Mouse (Mus musculus) neural tube, embryonic 11.5 days (tissue): ENCODE data around the gene Gnai3. TPM values are rescaled to one million over a fixed set of nuclear protein-coding genes. Genes with fewer than 3 reads are reported as not detected.

Source experiments
- ATAC-seq: fragments of 200-750 bp; cut with Nextera tagmentation; 2 replicates; pipeline ENCODE4 v1.8.0; 2017; ENCODE audit warnings: moderate number of reproducible peaks, mild to moderate bottlenecking, moderate TSS enrichment, moderate library complexity; ENCODE audit not compliant: insufficient read depth, low FRiP score, low TSS enrichment
- DNase-seq: peaks from one replicate; pipeline ENCODE4 v3.0.0-alpha.2; 2015; ENCODE audit warnings: low spot score
- H3K27ac ChIP-seq: fragments of 300-500 bp; sonication (generic); 2 replicates; pipeline ENCODE4 v1.5.1; 2014; ENCODE audit warnings: low read depth, mild to moderate bottlenecking, low read length
- H3K27me3 ChIP-seq: fragments of 300-500 bp; sonication (generic); 2 replicates; pipeline ENCODE4 v1.6.1; 2014; ENCODE audit warnings: mild to moderate bottlenecking, low read length, mixed read lengths; ENCODE audit not compliant: control insufficient read depth, insufficient read depth
- H3K36me3 ChIP-seq: fragments of 300-500 bp; sonication (generic); 2 replicates; pipeline ENCODE4 v1.6.1; 2014; ENCODE audit warnings: mild to moderate bottlenecking, low read length, moderate library complexity, mixed read lengths; ENCODE audit not compliant: control insufficient read depth, insufficient read depth
- H3K4me1 ChIP-seq: fragments of 300-500 bp; sonication (generic); 2 replicates; pipeline ENCODE4 v1.6.1; 2014; ENCODE audit warnings: low read length, mixed read lengths; ENCODE audit not compliant: control insufficient read depth, insufficient read depth
- H3K4me2 ChIP-seq: fragments of 300-500 bp; sonication (generic); 2 replicates; pipeline ENCODE4 v1.6.1; 2014; ENCODE audit warnings: low read depth, mild to moderate bottlenecking, moderate library complexity
- H3K4me3 ChIP-seq: fragments of 300-500 bp; sonication (generic); 2 replicates; pipeline ENCODE4 v1.5.1; 2014; ENCODE audit warnings: low read depth, low read length
- H3K9ac ChIP-seq: fragments of 300-500 bp; sonication (generic); 2 replicates; pipeline ENCODE4 v1.6.1; 2014; ENCODE audit warnings: mild to moderate bottlenecking, low read length
- H3K9me3 ChIP-seq: fragments of 300-500 bp; sonication (generic); 2 replicates; pipeline ENCODE4 v1.6.1; 2016; ENCODE audit warnings: low read length; ENCODE audit not compliant: control insufficient read depth
- WGBS: fragments of 180-500 bp; shearing (Covaris S2); extraction: QIAGEN DNeasy Blood & Tissue Kit; methylation state at CpG from one replicate; pipeline ENCODE4 v1.1.7; 2014; 5-methylcytosine and 5-hydroxymethylcytosine counted together
- polyA plus RNA-seq: library from polyadenylated mRNA; unstranded; fragments of >200 nt; fragmentation: Nextera tagmentation; extraction: Ambion mirVana; gene quantifications from 2 replicates; pipeline ENCODE4 v1.2.1, GENCODE M21; 2014

Gnai3 gene
- polyA plus RNA-seq, 1 experiment from 2014 or later: 217 TPM

DNA sequence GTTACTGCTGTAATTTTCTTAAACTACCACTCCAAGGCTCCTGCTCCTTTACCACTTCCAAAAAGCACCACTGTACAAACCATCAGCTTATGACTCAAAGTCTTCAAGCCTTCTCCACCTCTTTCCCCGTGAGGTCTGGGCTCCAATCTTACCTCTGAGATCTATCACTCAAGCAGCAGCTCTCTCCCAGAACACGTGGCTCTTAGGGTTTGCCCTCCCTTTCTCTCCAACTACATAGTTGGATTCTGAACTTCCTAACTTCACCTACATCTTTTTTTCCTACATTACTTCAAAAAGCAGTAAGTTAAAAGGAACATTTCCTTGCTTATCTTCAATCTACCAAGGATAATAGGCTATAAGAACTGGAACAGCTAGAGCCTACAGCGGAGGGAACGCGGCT is 17.4 kb downstream of the Gnai3 start:
- Histone ChIP-seq H3K27ac (no peak overlapping the region), H3K9me3 (no peaks in the 10 kb centered on the region), H3K36me3 (no peaks in the 10 kb centered on the region), H3K9ac (no peak overlapping the region), H3K4me2 (no peak overlapping the region), H3K4me1 (no peaks in the 10 kb centered on the region), H3K4me3 (no peak overlapping the region), H3K27me3 (no peaks in the 10 kb centered on the region)
- no peak for DNase-seq
- ATAC-seq: no peak
- WGBS: 79% methylated on average over 5 of the region's 5 CpGs

DNA sequence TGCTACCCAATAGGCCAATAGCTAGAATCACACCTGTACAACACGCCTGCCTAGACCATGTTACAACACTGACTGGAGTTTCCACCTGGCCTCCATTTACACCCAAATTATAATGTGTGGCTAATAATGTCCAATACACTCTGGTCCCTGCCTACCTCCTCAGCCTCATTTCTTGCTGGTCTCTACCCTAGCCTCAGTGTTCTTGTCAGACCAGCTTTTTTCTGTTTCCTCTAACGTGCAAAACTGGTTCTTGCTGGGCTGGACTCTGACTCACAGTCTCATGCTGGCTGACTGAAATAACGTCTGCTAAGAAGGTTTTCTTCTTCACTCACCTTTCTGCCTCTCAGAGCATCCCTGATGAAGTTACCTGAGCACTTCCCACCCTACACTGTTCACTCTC is 19.6 kb downstream of the Gnai3 start:
- ATAC-seq: no peak
- H3K27me3 ChIP-seq: no peaks in the 10 kb centered on the region
- no peak overlapping the region for H3K9ac ChIP-seq
- H3K27ac ChIP-seq: no peak overlapping the region
- no peaks in the 10 kb centered on the region for H3K9me3 ChIP-seq
- H3K4me2 ChIP-seq: no peak overlapping the region
- H3K4me1 ChIP-seq: no peaks in the 10 kb centered on the region
- DNase-seq: no peak
- no peak overlapping the region for H3K4me3 ChIP-seq
- WGBS: 90% methylated on average over 3 of the region's 3 CpGs
- peaks cover 1% of the 10 kb centered on the region for H3K36me3 ChIP-seq

DNA sequence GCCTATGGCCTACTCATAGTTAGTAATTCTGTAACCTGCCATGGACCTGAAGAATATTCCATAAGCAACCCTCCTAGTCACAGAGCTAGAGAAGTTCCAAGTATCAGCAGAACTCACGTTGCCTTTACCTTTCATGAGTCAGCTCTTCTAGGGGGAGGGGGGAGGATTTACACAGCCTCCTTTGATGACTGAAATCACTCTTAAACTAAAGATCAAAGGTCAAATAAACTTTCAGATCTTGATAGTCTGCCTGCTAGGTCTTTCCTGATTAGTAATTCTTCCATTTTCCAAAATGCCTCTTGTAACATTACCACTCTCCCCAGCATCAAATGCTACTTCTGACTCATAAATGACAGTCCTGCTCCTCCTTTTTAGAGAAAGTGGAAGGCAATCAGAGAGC is 21.8 kb downstream of the Gnai3 start:
- H3K9me3 ChIP-seq: no peaks in the 10 kb centered on the region
- H3K36me3 ChIP-seq: peaks cover 6% of the 10 kb centered on the region
- H3K4me1 ChIP-seq: no peaks in the 10 kb centered on the region
- no peak for DNase-seq
- H3K9ac ChIP-seq: no peak overlapping the region
- H3K27ac ChIP-seq: no peak overlapping the region
- H3K4me3 ChIP-seq: no peak overlapping the region
- WGBS: 77% methylated on average over 1 of the region's 1 CpGs
- H3K4me2 ChIP-seq: no peak overlapping the region
- no peak for ATAC-seq
- H3K27me3 ChIP-seq: no peaks in the 10 kb centered on the region

DNA sequence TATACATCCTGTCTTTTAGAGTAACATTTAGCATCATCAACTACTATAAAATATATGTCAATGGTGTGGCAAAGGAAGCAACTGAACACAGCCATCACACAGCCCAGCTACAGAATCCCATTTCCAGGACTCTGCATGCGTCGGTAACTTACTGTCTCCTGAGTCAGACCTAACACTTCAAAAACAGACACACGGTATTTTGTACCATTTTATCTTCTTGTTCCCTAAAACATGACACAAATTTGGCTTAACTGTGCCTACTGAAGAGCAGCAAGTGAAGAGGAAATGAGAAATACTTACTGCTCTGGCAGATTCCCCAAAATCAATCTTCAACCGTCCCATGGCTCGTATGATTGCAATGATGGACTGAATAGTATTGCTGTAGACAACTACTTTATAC is 22.7 kb downstream of the Gnai3 start:
- Histone ChIP-seq H3K9me3 (no peaks in the 10 kb centered on the region), H3K4me3 (no peak overlapping the region), H3K27me3 (no peaks in the 10 kb centered on the region), H3K4me2 (no peak overlapping the region), H3K36me3 (peaks cover 8% of the 10 kb centered on the region), H3K4me1 (no peaks in the 10 kb centered on the region), H3K9ac (no peak overlapping the region), H3K27ac (no peak overlapping the region)
- DNase-seq: no peak
- ATAC-seq: no peak
- 94% methylated on average over 5 of the region's 5 CpGs for WGBS

DNA sequence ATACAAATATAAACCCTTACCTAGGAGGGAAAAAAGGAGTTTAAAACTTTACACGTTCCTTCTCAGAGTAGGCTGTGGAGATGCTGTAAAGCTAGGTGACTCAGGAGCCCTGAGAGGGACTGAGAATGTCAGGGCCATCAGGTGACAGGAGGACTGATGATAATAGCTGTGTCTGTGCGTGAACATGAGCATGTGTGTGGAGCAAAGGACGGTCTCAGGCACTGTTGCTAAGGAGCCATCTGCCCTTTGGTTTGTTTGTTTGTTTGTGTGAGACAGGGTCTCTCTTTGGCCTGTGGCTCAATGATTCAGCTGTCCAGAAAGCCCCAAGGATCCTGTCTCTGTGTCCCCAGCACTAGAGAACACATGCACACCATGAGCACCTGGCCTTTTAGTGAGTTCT is 24.8 kb downstream of the Gnai3 start:
- Histone ChIP-seq H3K4me3 (no peak overlapping the region), H3K27me3 (no peaks in the 10 kb centered on the region), H3K9me3 (no peaks in the 10 kb centered on the region), H3K27ac (no peak overlapping the region), H3K4me1 (no peaks in the 10 kb centered on the region), H3K9ac (no peak overlapping the region), H3K4me2 (no peak overlapping the region), H3K36me3 (peaks cover 10% of the 10 kb centered on the region)
- ATAC-seq: no peak
- WGBS: 82% methylated on average over 3 of the region's 3 CpGs
- DNase-seq: no peak

DNA sequence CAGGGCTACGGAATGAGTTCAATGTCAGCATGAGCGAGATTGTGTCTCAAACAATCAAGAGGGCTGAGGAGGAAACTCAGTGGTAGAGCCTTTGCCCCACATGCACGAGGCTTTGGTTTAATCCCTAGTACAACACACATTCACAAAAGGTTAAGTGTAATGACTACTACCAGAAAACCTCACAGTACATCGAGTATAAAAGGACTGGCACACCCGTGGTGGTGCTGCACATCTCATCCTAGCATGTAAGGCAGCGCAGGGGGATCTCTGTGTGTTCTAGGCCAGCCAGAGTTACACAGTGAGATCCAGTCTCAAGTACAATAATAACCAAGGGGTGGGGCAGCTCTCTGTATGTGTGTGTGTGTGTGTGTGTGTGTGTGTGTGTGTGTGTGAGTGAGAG is 28.5 kb downstream of the Gnai3 start:
- Histone ChIP-seq H3K9ac (no peak overlapping the region), H3K4me1 (no peaks in the 10 kb centered on the region), H3K36me3 (peaks cover 12% of the 10 kb centered on the region), H3K9me3 (no peaks in the 10 kb centered on the region), H3K4me3 (no peak overlapping the region), H3K4me2 (no peak overlapping the region), H3K27me3 (no peaks in the 10 kb centered on the region), H3K27ac (no peak overlapping the region)
- DNase-seq: no peak
- no peak for ATAC-seq
- WGBS: 92% methylated on average over 6 of the region's 6 CpGs

DNA sequence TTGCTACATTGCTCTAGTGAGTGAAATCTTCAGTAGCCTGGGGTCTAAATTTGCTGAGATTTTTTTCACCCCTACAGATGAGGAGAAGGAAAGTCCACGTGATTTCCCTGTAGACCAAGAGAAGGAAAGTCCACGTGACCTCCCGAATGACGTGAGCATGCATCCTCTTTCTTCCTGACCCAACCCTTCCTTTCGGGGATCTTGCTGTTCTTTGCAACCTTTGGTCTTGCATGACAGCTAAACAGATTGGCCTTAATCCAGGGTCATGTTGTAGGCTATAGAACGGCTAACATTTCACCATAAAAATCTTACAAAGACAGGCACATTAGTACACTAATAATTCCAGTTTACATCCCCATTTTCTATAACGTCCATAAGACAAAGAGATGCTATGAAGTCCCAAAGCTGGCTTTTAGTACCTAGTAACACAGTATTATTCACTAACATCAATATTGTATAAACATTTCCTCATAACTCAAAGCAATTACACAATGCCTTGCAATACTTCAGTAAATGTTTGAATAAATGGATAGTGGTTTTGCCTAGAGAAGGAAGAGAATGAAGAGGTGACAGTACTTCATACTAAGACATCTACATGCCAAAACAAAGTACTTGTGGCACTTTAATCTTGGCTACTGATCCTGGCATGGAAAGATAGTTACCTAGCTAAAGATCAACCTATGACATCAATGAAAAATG is 32.2 kb downstream of the Gnai3 start:
- Histone ChIP-seq H3K27ac (no peak overlapping the region), H3K9ac (no peak overlapping the region), H3K9me3 (no peaks in the 10 kb centered on the region), H3K4me1 (no peaks in the 10 kb centered on the region), H3K4me3 (no peak overlapping the region), H3K27me3 (no peaks in the 10 kb centered on the region), H3K36me3 (peaks cover 8% of the 10 kb centered on the region), H3K4me2 (no peak overlapping the region)
- ATAC-seq: no peak
- 95% methylated on average over 7 of the region's 7 CpGs for WGBS
- DNase-seq: no peak

DNA sequence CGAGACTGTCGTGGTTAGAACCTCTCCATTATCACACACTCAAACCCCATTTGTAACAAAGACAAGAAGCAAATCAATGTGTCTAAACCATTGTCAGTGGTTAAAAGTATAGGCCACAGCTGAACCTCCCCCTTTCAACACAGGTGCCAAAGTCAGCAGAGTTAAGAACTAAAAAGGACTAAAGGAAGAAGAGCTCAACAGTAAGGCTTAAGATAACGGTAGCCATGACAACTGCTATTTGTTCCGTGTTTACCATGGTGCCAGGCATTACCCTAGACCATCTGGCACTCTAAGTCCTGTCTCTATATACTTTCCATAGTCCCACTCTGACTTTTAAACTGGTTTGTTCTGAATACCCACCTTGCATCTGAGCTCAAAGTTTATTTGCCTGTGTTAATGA is 33.3 kb downstream of the Gnai3 start:
- Histone ChIP-seq H3K36me3 (peaks cover 6% of the 10 kb centered on the region), H3K27me3 (no peaks in the 10 kb centered on the region), H3K27ac (no peak overlapping the region), H3K9me3 (no peaks in the 10 kb centered on the region), H3K4me3 (no peak overlapping the region), H3K9ac (no peak overlapping the region), H3K4me2 (no peak overlapping the region), H3K4me1 (no peaks in the 10 kb centered on the region)
- ATAC-seq: no peak
- no peak for DNase-seq
- WGBS: 84% methylated on average over 4 of the region's 4 CpGs

DNA sequence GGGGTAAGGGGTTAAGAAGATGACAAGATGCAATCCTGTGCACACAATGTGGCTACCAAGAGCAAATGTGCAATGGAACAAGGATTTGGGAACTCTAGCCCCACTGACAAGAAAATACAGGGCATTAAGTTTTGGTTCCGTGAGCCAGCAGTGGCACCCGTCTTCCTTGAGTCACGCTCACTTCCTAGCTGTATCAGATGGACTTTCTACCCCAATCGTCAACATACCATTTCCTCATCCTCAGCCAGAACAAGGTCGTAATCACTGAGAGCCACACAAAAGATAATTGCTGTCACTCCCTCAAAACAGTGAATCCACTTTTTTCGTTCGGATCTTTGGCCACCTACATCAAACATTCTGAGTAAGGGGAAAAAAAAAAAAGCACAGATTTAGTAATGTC is 33.7 kb downstream of the Gnai3 start:
- no peaks in the 10 kb centered on the region for H3K9me3 ChIP-seq
- H3K4me2 ChIP-seq: no peak overlapping the region
- no peak overlapping the region for H3K9ac ChIP-seq
- H3K36me3 ChIP-seq: peaks cover 5% of the 10 kb centered on the region
- H3K4me3 ChIP-seq: no peak overlapping the region
- WGBS: 89% methylated on average over 7 of the region's 7 CpGs
- H3K4me1 ChIP-seq: no peaks in the 10 kb centered on the region
- ATAC-seq: no peak
- no peak overlapping the region for H3K27ac ChIP-seq
- DNase-seq: no peak
- H3K27me3 ChIP-seq: no peaks in the 10 kb centered on the region
